Mouse (Mus musculus) T-helper 17 cell (primary cell): ENCODE data around the gene Efcc1.
"Not testable (repeated sequence)": the region's sequence is repeated elsewhere in the genome, so short reads cannot be mapped to it uniquely, and the experiment has no call there.

Experiments
- in situ Hi-C, 2 experiments: fragments of 300-600 bp; cut with MboI, MseI; formaldehyde crosslinking; loops; 1 replicate in 1 of 2; 2 replicates in 1 of 2; pipeline ENCODE4 v1.15.1; 2025; ENCODE audit warnings: high pct_unique_total_duplicates in 2 of 2

The Efcc1 gene

GRCm38 (mm10) chr6:87743281-87743680 lies 12.6 kb downstream of the Efcc1 start:
- in situ Hi-C loops, result no loop called here

- in situ Hi-C loops, result no loop called here
Measured at GRCm38 (mm10) chr6:87744632-87745031, 14.0 kb downstream of the Efcc1 start.

- in situ Hi-C loops, result no loop called here
Measured at GRCm38 (mm10) chr6:87745301-87745700, 14.6 kb downstream of the Efcc1 start.

- in situ Hi-C loops, result no loop called here
Measured at GRCm38 (mm10) chr6:87746059-87746458, 15.4 kb downstream of the Efcc1 start.

- in situ Hi-C loops, result no loop called here
Measured at GRCm38 (mm10) chr6:87746849-87747248, 16.2 kb downstream of the Efcc1 start.

- in situ Hi-C loops, result no loop called here
Measured at GRCm38 (mm10) chr6:87748078-87748477, 17.4 kb downstream of the Efcc1 start.

- in situ Hi-C loops, result no loop called here
Measured at GRCm38 (mm10) chr6:87748531-87748930, 17.9 kb downstream of the Efcc1 start.

- in situ Hi-C loops, result no loop called here
Measured at GRCm38 (mm10) chr6:87750184-87750910, 19.7 kb downstream of the Efcc1 start.

- in situ Hi-C loops, result no loop called here
Measured at GRCm38 (mm10) chr6:87751574-87751973, 20.9 kb downstream of the Efcc1 start.

GRCm38 (mm10) chr6:87755196-87755595 lies 24.5 kb downstream of the Efcc1 start:
- in situ Hi-C loops, result no loop called here

GRCm38 (mm10) chr6:87756896-87757295 lies 26.2 kb downstream of the Efcc1 start:
- in situ Hi-C loops, result no loop called here

- in situ Hi-C loops, result no loop called here
Measured at GRCm38 (mm10) chr6:87759404-87759803, 28.7 kb downstream of the Efcc1 start.

- in situ Hi-C loops, result no loop called here
Measured at GRCm38 (mm10) chr6:87759850-87760249, 29.2 kb downstream of the Efcc1 start.

GRCm38 (mm10) chr6:87762161-87762560 lies 31.5 kb downstream of the Efcc1 start:
- in situ Hi-C loops, result no loop called here

GRCm38 (mm10) chr6:87763376-87764280 lies 33.0 kb downstream of the Efcc1 start:
- in situ Hi-C loops, result no loop called here

- in situ Hi-C loops, result not testable (repeated sequence)
Measured at GRCm38 (mm10) chr6:87764296-87764695, 33.6 kb downstream of the Efcc1 start.

- in situ Hi-C loops, result loop anchor here in 1 of 2 experiments (5.0 kb wide), 1 partner anchor 78 kb away; no protein-coding TSS in a partner anchor
Measured at GRCm38 (mm10) chr6:87770626-87771025, 40.0 kb downstream of the Efcc1 start.

GRCm38 (mm10) chr6:87774466-87774865 lies 43.8 kb downstream of the Efcc1 start:
- in situ Hi-C loops, result loop anchor here in 1 of 2 experiments (5.0 kb wide), 1 partner anchor 82 kb away; no protein-coding TSS in a partner anchor

- in situ Hi-C loops, result loop anchor here in 1 of 2 experiments (5.0 kb wide), 1 partner anchor 83 kb away; no protein-coding TSS in a partner anchor
Measured at GRCm38 (mm10) chr6:87774909-87775308, 44.2 kb downstream of the Efcc1 start.

GRCm38 (mm10) chr6:87775588-87776245 lies 45.0 kb downstream of the Efcc1 start:
- in situ Hi-C loops, result no loop called here

GRCm38 (mm10) chr6:87776663-87777062 lies 46.0 kb downstream of the Efcc1 start:
- in situ Hi-C loops, result no loop called here

- in situ Hi-C loops, result no loop called here
Measured at GRCm38 (mm10) chr6:87777842-87778241, 47.2 kb downstream of the Efcc1 start, which contains the start of gene Gp9. Gene Gp9, plus strand, starts transcription at chr6:87778072.
